Mouse (Mus musculus): ENCODE measurements around the gene Apln. TPM values are rescaled to one million over a fixed set of nuclear protein-coding genes. Genes with fewer than 3 reads are reported as not detected.

The Apln gene
- polyA plus RNA-seq (2014; fragmentation: Illumina TruSeq; extraction: RNeasy Lipid Tissue Mini Kit (QIAGEN cat#74804); ENCODE audit: low replicate concordance) = 0.59 TPM

DNA sequence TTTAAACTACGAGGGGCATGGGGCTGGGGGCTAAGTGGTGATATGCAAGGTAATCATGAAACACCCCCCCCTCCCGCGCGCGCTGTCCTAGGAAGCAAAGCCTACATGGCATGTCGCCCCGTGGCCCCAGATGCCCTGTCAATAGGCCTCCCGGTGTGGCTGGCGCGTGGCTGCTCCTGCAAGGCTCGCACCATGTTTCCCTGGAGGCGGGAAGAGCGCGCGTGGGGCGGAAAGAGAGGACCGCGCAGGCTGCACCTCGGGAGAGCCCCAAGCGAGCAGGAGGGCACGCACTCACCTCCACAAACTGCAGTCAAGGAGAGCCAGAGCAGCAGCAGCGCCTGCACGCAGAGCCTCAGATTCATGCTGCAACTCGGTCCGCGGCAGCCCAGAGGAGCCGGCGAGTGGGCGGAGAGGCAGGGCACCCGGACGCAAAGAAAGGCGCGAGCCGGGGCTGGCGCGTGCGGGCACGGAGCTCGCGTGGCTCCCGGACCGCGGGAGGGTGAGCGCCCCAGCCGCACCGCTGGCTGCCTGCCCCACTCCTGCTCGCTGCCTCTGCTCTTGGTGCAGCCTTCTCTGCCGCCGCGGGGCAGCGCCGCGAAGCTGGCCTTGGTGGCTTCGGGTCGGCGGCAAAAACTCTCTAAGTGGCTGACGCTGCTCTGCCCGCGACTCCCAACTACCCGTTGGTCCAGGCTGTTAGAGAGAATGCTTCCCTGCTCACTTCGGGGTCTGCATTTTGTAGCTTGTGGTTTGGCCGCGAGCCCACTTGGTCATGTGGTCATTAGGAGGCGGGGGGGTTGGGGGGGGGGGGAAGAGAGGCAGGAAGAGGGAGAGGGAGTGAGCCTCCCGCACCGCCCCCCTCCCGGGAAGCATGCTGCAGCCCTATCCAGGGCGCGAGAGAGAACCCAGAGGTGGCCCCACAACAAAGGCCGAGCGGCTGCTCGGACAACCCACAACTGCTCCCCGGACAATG is at the start of gene Apln:
Gene Apln, minus strand, starts transcription at position 710 of the 970 bp plus-strand sequence.

Other genes with a start within 250 kb of the Apln start
- gene Smarca1, start 141.9 kb downstream of the Apln start, polyA plus RNA-seq (2014; fragmentation: Illumina TruSeq; extraction: RNeasy Lipid Tissue Mini Kit (QIAGEN cat#74804); ENCODE audit: low replicate concordance) = 3.3 TPM
- 17.2 TPM for gene Ocrl, start 122.5 kb downstream of the Apln start, polyA plus RNA-seq (2014; fragmentation: Illumina TruSeq; extraction: RNeasy Lipid Tissue Mini Kit (QIAGEN cat#74804); ENCODE audit: low replicate concordance)
- 13.3 TPM for gene Xpnpep2, start 73.9 kb upstream of the Apln start, polyA plus RNA-seq (2014; fragmentation: Illumina TruSeq; extraction: RNeasy Lipid Tissue Mini Kit (QIAGEN cat#74804); ENCODE audit: low replicate concordance)
- gene Sash3, start 111.6 kb upstream of the Apln start, polyA plus RNA-seq (2014; fragmentation: Illumina TruSeq; extraction: RNeasy Lipid Tissue Mini Kit (QIAGEN cat#74804); ENCODE audit: low replicate concordance) = 2.2 TPM
- gene Zdhhc9, start 174.0 kb upstream of the Apln start, polyA plus RNA-seq (2014; fragmentation: Illumina TruSeq; extraction: RNeasy Lipid Tissue Mini Kit (QIAGEN cat#74804); ENCODE audit: low replicate concordance) = 92.3 TPM
- gene Utp14a, start 222.0 kb upstream of the Apln start, polyA plus RNA-seq (2014; fragmentation: Illumina TruSeq; extraction: RNeasy Lipid Tissue Mini Kit (QIAGEN cat#74804); ENCODE audit: low replicate concordance) = 14.0 TPM

Measured in small intestine, adult 10 weeks (tissue).